Mouse (Mus musculus) heart, adult 9 months (tissue): ENCODE results near the gene Bid.

ENCODE experiments used
- DNase-seq, 2 experiments: peaks; one replicate each; pipeline ENCODE4 v3.0.0; 2022; ENCODE audit warnings: low spot score in 2 of 2

Gene Bid

DNA sequence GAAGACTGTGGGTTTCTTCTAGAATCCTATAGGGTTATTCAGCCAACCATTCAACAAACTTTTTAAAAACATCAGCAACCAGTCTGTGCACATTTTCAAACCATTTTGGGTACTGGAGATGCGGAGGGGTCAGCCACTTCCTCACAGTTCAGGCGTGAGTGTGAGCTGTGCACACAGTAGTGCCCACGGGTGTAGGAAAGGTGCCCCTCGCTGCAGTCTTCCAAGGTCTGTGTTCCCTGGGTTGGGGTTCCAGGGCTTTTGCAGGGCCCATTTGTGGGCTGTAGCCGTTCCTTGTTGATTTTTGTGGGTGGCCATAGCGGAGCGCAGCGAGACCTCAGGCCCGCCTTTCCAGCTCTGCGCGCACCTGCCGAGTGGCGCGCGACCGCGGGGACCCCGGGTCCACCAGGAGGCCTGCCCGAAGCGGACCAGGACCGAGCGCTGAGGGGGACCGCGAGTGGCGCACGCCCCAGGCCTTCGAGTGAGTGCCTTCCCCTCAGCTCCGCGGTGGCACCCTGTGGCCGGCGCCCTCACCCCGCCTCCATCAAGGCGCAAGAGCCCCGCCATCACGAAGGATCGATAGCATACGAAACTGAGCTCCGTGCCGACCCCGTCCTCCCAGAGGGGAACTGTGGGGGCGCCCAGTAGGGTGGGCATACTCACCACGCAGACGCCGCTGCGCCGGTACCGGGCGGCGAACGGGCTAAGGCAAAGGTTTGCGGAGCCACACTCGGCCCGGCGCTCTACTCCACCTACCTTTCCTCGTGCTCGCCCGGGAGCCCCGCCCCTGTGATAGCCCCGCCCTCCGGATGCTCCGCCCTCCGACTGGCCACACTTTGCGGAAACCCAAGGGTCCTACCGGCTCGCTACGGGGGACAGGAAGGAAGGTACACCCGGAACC is at the start of gene Bid:
TSS of gene Bid (minus strand) at position 780 of the 898 bp plus-strand sequence.
- peak; percentile 91 to 93 for DNase-seq

DNA sequence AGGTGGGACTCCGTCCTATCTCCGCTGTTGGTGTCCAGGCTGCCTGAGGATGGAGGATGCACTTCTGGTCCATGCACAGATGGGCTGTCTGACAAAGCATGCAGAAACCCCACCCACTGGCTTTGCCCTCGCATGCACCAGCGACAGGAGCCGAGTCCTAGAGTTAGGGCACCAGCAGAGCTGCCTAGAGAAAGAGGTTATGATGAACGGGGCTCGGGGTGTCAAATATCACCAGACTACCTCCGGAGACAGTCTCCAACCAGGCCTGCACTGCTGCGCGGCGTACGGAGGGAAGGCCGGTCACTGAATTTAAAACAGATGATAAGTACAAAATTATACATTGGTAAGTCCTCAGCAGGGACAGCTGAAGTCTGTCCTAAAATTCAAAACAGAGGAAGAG is 49.2 kb upstream of the Bid start:
- no peak for DNase-seq

DNA sequence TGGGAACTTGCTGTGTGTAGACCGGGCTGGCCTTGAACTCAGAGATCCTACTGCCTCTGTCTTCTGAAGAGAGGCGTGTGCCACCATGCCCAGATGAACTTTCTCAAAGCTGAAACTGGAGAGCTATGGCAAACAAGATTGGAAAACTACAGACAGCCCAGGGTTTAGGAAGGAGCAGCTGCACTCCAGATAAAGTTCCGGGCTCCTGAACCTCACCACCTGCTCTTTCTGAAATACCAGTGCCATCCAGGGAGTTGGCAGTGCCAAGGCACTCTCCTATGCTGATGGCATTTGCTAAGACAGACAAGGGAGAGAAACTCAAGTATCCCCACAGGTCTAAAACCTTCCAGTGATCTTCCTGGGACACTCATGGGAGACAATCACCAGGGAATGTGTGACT is 47.5 kb upstream of the Bid start:
- no peak for DNase-seq

DNA sequence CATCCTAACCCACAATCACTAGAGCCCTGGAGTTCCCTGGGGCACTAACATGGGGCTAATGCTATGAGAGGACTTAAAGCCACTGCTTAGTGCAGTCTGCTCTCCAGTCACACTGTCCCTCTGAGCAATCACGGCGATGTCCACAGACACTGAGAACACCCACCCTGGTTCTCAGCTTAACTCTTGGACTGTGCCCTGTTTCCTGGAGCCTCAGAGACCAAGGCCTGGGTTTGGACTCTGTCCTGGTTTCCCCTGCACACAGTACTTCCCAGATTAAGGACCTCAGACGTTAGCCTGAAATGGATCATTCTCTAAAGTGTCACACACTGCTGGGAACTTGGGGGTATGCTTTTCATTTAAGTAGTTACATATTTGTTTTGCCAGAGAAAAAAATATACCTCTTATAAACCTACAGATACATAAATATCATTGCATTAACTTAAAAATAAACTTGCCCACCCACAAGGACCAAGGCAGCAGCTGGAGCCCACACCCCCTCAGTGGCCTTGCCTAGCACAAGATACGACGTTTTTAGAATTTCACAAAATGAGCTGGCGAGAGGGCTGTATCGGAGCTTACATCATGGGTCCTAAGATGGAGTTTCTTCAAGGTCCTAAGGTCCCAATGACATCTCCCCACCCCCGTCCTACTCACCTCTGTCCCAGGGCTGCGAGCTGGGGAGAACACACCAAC is 43.8 kb upstream of the Bid start:
- no peak for DNase-seq

DNA sequence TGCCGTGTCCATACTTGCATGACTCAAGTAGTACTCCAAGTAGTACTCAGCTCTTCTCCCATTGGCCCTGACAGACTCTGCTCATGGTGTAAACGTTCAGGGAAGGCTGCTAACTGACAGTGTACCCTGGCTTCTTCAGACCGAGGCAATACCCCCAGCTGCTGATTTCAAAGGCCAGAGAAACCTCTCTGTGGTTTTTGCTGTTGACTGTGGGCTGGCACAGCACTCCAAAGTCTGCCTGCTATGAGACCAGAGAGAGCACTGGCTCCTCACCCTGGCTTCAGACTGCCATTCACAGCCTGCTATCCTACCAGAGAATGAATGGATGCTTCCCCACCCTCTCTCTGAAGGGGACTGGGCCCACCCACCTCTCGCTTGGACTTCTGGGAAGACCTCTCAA is 40.7 kb upstream of the Bid start:
- DNase-seq, result no peak

DNA sequence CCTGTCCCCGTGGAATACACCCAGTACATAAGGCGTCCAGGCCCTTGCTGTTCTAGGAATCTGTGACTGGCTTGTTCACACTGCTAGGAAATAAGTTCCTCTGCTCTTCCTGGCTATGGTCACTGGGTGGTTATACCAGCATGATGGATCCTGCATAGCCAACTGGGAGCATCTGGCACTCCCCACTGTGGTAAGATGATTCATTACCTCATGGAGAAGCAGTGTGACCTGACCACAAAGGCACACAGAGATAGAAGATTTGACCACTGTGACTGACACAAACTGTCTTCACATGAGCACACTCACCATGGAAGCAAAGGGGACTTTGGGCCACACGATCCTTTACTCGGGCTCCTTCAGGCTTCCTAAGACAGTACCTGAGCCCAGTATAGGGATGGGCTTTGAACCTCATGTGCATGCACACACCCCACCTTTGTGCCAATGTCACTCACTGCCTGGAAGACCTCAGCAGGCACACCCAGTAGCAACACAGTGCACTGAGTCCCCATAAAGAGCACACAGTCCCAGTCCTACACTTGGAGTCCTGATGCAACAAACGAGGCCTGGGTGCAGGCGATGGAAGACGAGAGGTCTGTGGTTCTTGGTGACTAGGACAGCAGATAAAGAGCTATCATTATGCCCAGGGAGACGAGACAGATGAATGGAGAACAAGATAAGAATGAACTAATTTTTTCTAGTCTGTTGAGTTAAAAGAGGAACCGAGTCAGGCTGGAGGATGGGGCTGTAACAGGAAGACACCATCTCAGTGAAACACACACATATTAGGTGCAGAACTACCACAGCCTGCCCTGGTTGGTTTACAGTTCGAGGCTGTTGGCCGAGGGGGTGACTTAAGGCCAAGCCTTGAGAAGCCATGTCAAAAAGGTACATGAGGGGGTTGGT is 39.9 kb upstream of the Bid start:
- no peak for DNase-seq

DNA sequence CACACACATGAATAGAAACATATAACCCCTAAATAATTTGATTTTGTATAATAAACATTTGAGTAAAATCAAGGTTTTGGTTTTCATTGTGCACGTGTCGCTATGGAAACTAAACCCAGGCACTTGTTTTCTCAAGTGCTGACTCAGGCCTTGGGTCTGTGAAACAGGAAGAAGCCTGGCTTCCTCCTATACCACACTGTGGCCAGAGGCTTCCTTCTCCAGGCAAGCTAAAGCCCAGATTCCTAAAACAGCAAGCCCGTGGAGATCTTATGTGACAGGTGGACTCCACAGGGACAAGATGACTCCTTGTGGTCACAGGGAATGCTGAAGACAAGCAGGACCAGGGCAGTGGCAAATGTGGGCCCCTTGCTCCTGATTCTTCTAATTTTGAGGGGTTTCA is 38.6 kb upstream of the Bid start:
- DNase-seq, result peak in 1 of 2 experiments; percentile 56

DNA sequence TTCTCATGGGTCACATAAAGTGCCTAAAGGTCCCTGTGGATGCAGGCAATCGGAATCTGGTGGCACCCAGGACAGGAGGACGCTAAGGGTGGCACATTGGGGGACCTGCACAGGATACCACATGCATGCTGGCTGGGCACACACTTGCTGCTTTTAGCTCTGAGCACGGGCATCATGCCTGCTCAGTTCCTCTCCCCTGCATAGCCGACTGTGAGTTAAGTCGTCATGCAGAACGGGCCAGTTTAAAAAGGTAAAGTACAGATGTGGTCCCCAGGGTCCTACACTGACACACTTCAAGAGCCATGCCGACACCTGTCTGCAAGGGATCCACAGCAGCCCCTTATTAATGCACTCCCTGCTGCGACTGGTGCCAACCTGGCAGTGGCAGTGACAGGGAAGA is 37.6 kb upstream of the Bid start:
- DNase-seq, result no peak

DNA sequence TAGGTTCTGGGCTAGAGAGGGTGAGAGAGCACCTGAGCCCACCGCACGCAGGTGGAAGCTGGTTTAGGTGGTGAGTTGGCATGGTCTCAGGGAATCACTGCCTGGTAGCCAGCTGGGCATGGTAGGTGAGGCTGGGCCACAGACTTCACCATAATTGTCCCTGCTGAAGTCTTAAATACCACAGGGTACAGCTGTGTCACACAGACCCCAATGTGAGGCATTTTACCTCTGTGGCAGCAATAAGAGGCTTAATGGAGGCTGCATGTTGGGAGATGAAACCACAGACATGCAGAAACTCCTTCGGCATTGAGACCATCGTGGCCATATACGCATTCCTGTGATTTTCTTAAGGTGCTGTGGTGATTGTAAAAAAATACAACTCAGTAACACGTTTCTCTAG is 35.8 kb upstream of the Bid start:
- no peak for DNase-seq

DNA sequence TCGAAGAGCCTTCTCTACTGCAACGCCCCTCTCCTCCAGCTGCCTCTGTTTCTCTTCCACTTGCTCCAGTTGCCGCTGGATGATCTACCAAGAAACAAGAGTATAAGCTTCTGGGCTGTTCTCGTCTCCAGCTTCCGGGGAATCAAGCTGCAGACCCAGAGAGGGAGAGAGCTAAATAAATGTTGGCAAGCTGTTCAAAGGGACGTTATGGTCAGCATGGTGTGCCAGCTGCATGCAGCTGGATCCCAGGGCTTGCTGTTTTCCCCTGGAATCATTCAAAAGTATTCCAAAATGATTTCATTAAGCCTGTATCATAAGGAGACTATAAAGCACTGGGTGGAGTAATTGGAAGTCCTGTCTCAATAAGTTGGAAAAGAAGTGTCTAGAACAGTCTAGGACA is 34.7 kb upstream of the Bid start:
- DNase-seq, result no peak

DNA sequence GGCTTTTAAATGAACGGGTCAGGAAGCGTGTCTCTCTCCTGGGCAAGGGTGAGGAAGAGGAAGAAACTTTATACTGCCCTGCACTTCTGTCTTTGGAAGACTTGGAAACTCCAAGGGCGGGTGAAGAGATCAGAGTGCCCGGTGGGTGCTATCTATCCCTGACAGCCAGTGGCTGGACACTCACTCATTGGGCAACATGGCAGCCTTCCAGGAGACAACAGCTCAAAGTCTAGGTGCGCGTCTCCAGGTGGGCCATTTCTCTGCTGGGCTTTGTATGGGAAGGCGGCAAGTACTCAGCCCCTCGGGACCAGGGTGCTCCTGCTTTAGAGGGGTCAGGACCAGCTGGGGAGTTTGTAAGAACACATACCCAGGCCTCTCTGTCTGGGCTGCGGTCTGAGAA is 28.9 kb upstream of the Bid start:
- DNase-seq, result no peak

DNA sequence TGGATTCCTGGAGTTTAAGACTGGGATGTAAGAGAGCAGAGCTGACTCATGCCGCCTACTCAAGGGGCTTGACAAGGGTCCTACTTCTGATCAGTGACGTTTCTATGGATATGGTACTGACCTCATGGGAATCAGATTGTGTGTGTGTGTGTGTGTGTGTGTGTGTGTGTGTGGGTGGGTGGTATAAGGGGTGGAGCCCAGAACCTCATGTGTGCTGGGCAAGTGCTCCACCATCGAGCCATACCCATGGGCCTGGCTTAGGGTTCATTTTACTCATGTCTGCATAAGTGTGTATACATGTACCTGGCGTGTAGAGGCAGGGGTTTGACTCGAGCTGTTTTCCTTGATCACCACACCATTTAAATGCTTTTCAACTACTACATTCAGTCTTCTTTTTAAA is 27.3 kb upstream of the Bid start:
- DNase-seq, result no peak

DNA sequence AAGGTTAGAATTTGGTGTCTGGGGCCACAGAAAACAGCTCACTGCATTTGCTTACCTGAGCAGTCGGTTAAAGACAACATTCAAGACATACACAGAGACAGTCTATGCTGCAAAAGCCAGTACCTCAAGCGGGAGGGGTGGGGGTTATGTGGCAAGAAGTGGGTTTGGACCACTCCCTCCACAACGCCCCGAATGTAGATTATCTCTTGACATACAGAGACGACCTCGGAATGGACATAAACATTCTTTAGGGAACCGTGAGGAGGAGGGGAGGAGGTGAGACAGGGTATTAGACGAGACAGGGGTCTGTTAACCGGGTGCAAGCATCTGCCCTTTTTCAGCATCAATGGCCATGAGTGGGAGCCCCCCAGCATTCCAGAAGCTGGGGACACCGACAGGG is 26.9 kb upstream of the Bid start:
- no peak for DNase-seq

DNA sequence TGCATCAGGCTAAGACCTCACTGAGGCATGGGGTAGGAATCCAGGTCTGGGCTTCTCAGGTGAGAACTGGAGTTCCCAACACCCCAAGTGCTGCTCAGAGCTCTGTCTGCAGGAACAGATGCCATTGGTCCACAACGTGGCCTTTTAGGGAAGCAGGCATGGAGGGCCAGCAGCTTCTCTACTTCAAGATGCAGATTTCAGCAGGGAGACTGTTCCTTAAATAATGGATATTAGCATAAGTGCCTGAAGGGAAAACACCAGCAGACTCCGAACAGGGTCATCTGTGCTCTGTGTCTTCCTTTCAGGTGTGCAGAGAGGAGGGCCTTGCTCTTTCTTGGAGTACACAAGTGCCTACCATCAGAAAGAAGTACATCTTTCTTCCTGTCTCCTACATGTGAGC is 26.4 kb upstream of the Bid start:
- no peak for DNase-seq

DNA sequence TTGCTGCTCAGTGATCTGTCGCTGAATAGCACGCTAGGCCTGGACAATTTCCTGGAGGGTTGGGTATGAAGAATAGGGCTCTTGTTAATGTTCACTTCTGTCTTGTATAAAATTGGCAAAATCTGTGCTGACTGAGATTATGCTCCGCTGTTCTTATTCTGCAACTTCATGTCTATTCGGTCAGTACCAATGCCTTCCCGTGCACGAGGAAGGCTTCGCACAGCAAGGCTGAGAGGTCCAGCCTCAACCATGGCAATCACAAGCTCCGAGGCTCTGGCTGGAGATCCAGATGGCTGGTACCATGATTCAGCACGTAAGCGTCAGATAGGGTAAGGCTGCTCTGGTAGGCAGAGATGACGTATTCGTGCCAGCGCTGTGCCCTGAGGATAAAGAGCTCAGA is 24.9 kb upstream of the Bid start:
- no peak for DNase-seq

DNA sequence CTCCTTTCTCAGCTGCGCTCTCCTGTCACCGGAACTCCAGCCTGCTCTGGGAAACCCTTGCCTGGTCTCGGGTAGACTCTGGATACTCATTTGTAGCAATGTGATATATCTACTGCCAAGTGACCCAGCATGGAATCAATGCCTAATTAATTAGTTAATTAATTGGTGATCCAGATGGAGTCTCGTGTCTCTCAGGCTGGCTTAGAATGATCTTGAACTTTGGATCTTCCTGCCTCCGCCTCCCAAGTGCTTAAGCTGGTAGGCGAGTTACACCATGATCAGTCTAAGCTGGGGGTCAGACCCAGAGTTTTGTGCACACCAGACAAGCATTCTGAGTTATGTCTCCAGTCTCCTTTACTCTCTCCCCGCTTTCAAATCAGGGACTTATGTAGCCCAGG is 24.4 kb upstream of the Bid start:
- no peak for DNase-seq

DNA sequence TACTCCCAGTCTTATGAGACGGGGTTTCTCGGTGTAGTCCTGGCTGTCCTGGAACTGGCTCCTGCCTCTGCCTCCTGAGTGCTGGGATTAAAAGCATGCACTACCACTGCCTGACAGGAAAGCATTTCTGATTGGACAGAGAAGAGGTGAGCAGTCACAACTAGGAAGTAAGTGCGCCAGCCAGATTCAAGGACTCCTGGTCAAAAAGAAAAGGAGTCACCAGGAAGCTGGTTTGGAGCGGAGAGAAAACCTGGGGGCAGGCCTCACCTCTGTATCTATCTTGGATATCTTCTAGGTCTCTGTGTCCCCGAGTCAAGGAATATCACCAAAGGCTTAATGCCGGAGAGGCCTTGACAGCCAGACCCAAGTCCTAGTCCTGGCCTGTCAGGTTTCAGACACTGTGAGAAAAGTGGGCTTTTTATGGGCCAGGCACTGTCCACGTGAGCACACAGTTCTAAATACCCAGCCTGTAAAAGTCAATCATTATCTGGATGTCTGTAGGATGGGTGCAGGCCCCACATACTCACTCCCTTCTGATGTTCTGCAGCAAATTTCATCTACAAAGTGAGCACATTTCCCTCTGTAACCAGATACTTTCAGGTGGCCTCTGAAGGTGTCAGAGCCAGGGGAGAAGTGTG is 23.9 kb upstream of the Bid start:
- DNase-seq, result no peak

DNA sequence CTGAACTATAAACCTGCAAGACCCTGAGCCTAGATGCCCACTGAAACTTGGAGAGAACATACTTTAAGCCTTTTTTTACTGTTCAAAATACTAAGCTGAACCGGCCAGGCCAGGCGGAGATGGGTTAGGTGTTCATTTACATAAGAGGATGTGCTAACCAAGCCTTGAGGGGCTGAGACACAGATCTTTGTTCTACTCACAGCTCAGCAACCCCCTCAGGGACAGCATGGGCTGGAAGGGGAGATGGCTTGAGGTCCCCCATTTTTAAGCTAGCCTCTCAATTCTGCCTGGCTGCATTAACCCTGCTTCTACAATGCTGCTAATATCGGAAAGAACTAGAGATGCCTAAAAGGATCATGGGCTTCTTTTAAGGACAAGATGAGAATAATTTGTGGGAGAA is 23.1 kb upstream of the Bid start:
- no peak for DNase-seq

DNA sequence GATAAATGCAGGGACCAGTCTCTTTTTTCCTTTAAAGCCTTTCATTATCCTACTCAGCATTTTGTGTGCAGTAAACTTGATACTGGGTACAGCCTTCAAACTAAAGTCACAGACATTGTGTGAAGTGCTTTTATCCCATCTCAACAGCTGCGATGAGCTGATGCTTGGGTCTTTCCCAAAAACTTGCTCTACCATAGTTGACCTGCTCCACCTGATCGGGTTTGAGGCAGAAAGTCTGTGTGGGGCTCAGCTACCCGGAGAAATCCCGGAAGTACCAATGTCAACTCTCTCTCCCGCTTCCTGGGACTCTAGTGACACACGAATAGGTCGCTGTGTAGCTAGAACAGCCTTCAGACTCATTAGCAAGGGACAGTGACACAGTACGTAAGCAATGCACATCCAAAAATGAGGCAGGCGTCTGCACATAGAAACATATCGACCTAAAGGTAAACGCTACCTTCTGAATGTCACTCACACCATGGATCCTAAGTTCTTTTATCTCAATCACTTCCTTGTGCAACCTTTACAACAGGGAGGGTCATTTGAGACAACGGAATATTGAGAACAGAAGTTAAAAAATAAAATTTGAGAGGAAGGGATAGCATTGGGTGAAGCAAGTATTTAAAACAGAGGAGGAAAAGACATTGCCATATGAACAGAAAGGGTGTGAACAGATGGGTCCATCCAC is 22.3 kb upstream of the Bid start:
- DNase-seq, result no peak

DNA sequence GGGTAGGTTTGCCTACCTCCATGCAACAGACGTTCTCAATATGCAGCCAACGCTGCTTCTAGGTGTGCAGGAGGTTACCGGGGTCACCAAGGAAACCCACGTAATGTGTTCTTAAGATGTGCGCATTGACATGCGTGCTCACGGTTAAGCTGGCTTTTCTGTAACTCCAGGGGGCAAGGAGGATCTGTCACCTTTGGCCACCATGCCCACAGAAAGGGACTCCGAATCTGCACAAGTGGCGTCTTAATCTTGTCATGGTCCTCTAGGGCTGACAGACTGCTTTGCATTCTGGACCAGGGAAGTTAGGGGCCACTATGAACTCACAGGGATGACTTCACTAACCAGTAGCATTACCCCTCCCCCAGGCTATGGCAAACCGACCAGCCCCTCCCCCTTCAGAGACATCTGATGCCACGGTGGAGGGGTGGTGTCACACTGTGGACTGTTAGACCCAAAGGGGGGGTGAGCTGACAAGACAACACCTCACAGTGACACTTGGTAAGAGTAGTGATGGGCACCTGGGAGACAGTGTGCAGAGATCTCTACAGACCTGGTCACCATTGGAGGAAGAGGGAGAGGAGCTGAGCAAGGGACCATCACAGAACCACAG is 21.5 kb upstream of the Bid start:
- no peak for DNase-seq

DNA sequence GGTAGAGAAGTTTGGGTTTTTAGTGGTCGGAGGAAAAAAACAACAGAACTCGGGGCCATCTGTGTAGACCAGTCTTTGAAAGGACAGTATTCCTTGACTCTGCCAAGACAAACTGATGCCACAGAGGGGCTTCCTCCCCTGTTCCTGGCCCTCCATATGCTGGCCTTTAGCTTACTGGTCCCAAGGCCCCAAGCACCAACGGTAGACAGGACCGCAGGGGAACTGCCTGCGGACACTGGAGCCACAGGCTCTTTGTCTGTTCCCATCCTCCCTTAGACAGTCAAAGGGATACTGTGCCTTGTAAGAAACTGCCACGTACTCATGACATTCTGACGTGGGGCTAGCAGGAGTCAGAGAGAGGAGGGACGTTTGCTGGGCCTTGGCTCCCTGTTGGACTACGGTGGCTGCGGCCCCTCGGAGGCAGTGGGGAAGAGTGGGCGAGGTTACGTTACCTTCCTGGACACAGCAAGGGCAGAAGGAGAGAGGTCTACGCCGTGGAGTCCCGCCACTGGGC is 20.5 kb upstream of the Bid start:
- no peak for DNase-seq
